Mouse (Mus musculus) MEL (cell line): ENCODE data around the gene Celf2. TPM values are rescaled to one million over a fixed set of nuclear protein-coding genes. Genes with fewer than 3 reads are reported as not detected.

Source experiments
- DNase-seq: peaks from one replicate; pipeline ENCODE4 v3.0.0; 2011; ENCODE audit warnings: low read depth, low spot score
- H3K27ac ChIP-seq: 2 replicates; pipeline ENCODE4 v1.5.1; 2012; ENCODE audit warnings: low read depth, mild to moderate bottlenecking, control low read depth, low read length, moderate library complexity; ENCODE audit not compliant: control insufficient read depth
- H3K27me3 ChIP-seq, 2 experiments: fragments of 150-350 bp in 1 of 2; sonication (generic) in 1 of 2; 2 replicates each; pipeline ENCODE4 v1.6.1; 2012; ENCODE audit warnings: low read length in 2 of 2, mild to moderate bottlenecking in 2 of 2, improper control_type of control experiment in 1 of 2, moderate library complexity in 1 of 2; ENCODE audit not compliant: insufficient read depth in 2 of 2, control insufficient read depth in 1 of 2
- H3K36me3 ChIP-seq, 2 experiments: 2 replicates each; pipeline ENCODE4 v1.6.1; 2012 to 2014; ENCODE audit warnings: low read length in 2 of 2, improper control_type of control experiment in 1 of 2, inconsistent platforms in 1 of 2, mild to moderate bottlenecking in 1 of 2; ENCODE audit not compliant: insufficient read depth in 2 of 2, control insufficient read depth in 1 of 2
- H3K4me1 ChIP-seq, 2 experiments: fragments of 150-350 bp in 1 of 2; sonication (generic) in 1 of 2; 2 replicates each; pipeline ENCODE4 v1.6.1; 2012; ENCODE audit warnings: low read length in 2 of 2, improper control_type of control experiment in 1 of 2, mild to moderate bottlenecking in 1 of 2; ENCODE audit not compliant: insufficient read depth in 2 of 2, control insufficient read depth in 1 of 2
- H3K4me3 ChIP-seq, 2 experiments: fragments of 150-350 bp in 1 of 2; sonication (generic) in 1 of 2; 2 replicates each; pipeline ENCODE4 v1.5.1; 2012; ENCODE audit warnings: low read depth in 2 of 2, low read length in 2 of 2, mild to moderate bottlenecking in 2 of 2, moderate library complexity in 2 of 2, control low read depth in 1 of 2, improper control_type of control experiment in 1 of 2; ENCODE audit not compliant: control insufficient read depth in 1 of 2, insufficient read depth in 1 of 2
- H3K79me2 ChIP-seq: 2 replicates; pipeline ENCODE4 v1.6.1; 2012; ENCODE audit warnings: mild to moderate bottlenecking, low read length, moderate library complexity; ENCODE audit not compliant: control insufficient read depth, poor library complexity, insufficient read depth
- H3K9ac ChIP-seq: 2 replicates; pipeline ENCODE4 v1.6.1; 2012; ENCODE audit warnings: low read depth, mild to moderate bottlenecking, control low read depth, low read length, moderate library complexity; ENCODE audit not compliant: control insufficient read depth, poor library complexity, severe bottlenecking
- H3K9me3 ChIP-seq: fragments of 150-350 bp; sonication (generic); replicated peaks from 2 replicates; pipeline ENCODE4 v1.6.1; 2012; ENCODE audit warnings: mild to moderate bottlenecking, low read length, improper control_type of control experiment, moderate library complexity; ENCODE audit not compliant: insufficient read depth
- BHLHE40 ChIP-seq: IDR thresholded peaks from 2 replicates; pipeline ENCODE4 v1.6.1; 2012; ENCODE audit warnings: low read depth, mild to moderate bottlenecking, inconsistent platforms, low read length, improper control_type of control experiment, borderline replicate concordance
- CHD1 ChIP-seq: IDR thresholded peaks from 2 replicates; pipeline ENCODE4 v1.6.1; 2012; ENCODE audit warnings: low read depth, mild to moderate bottlenecking, inconsistent platforms, low read length, improper control_type of control experiment
- E2F4 ChIP-seq: IDR thresholded peaks from 2 replicates; pipeline ENCODE4 v1.6.1; 2011; ENCODE audit warnings: low read depth, low read length, improper control_type of control experiment, borderline replicate concordance
- GATA1 ChIP-seq: IDR thresholded peaks from 2 replicates; pipeline ENCODE4 v1.6.1; 2011; ENCODE audit warnings: low read depth, low read length, improper control_type of control experiment
- HCFC1 ChIP-seq: IDR thresholded peaks from 2 replicates; pipeline ENCODE4 v1.6.1; 2012; ENCODE audit warnings: low read depth, mild to moderate bottlenecking, inconsistent platforms, low read length, improper control_type of control experiment, moderate library complexity
- MAX ChIP-seq: IDR thresholded peaks from 2 replicates; pipeline ENCODE4 v1.6.1; 2011; ENCODE audit warnings: low read length, improper control_type of control experiment
- MXI1 ChIP-seq: IDR thresholded peaks from 2 replicates; pipeline ENCODE4 v1.6.1; 2011; ENCODE audit warnings: mild to moderate bottlenecking, low read depth, low read length, improper control_type of control experiment
- NELFE ChIP-seq: IDR thresholded peaks from 2 replicates; pipeline ENCODE4 v1.6.1; 2011; ENCODE audit warnings: low read depth, low read length, improper control_type of control experiment
- POLR2A ChIP-seq, 2 experiments: IDR thresholded peaks; 2 replicates each; pipeline ENCODE4 v1.6.1; 2011 to 2012; ENCODE audit warnings: low read length in 2 of 2, mild to moderate bottlenecking in 2 of 2, control low read depth in 1 of 2, improper control_type of control experiment in 1 of 2, low read depth in 1 of 2, moderate library complexity in 1 of 2; ENCODE audit not compliant: control insufficient read depth in 1 of 2, insufficient read depth in 1 of 2, poor library complexity in 1 of 2
- POLR2AphosphoS2 ChIP-seq: IDR thresholded peaks from 2 replicates; pipeline ENCODE4 v1.6.1; 2011; ENCODE audit warnings: low read length, improper control_type of control experiment
- RCOR1 ChIP-seq: IDR thresholded peaks from 2 replicates; pipeline ENCODE4 v1.6.1; 2012; ENCODE audit warnings: low read depth, mild to moderate bottlenecking, inconsistent platforms, low read length, improper control_type of control experiment
- SMC3 ChIP-seq: IDR thresholded peaks from 2 replicates; pipeline ENCODE4 v1.6.1; 2011; ENCODE audit warnings: low read depth, low read length, improper control_type of control experiment
- TBP ChIP-seq: IDR thresholded peaks from 2 replicates; pipeline ENCODE4 v1.8.0; 2011; ENCODE audit warnings: low read depth, low read length, improper control_type of control experiment
- ZC3H11A ChIP-seq: IDR thresholded peaks from 2 replicates; pipeline ENCODE4 v1.6.1; 2012; ENCODE audit warnings: low read depth, mild to moderate bottlenecking, inconsistent platforms, low read length, improper control_type of control experiment
- ZMIZ1 ChIP-seq: IDR thresholded peaks from 2 replicates; pipeline ENCODE4 v1.6.1; 2012; ENCODE audit warnings: low read depth, mild to moderate bottlenecking, inconsistent platforms, low read length, improper control_type of control experiment, moderate library complexity
- polyA plus RNA-seq, 2 experiments: library from polyadenylated mRNA; stranded (reverse) in 1 of 2; unstranded in 1 of 2; fragments of >175 nt in 1 of 2; fragments of >200 nt in 1 of 2; gene quantifications; 2 replicates each; pipeline versions ENCODE4 v1.2.1 to v1.2.4; 2012; ENCODE audit warnings: low replicate concordance in 2 of 2, low read depth in 1 of 2; ENCODE audit not compliant: insufficient read length in 2 of 2, insufficient read depth in 1 of 2, missing spikeins in 1 of 2
- total RNA-seq: library from RNA; depleted of rRNA; stranded (reverse); fragments of 300-350 nt; gene quantifications from 2 replicates; pipeline ENCODE4 v1.2.3, GENCODE M21; 2012

The Celf2 gene
- total and polyA plus RNA-seq, 3 experiments = 8.9 to 16.7 TPM; not detected in 1

GRCm38 (mm10) chr2:6558303-6559254 is 950.8 kb downstream of the Celf2 start:
- Histone ChIP-seq H3K27ac (no peak overlapping the region), H3K4me3 (no peak overlapping the region), H3K4me1 (no peaks in the 10 kb centered on the region), H3K36me3 (no peaks in the 10 kb centered on the region), H3K27me3 (no peaks in the 10 kb centered on the region), H3K9ac (no peak overlapping the region), H3K79me2 (no peaks in the 10 kb centered on the region), H3K9me3 (no peaks in the 10 kb centered on the region)
- no peak for DNase-seq
- TF ChIP-seq HCFC1 (no peak), POLR2AphosphoS2 (no peak), MXI1 (no peak), TBP (no peak), ZMIZ1 (no peak), MAX (no peak), E2F4 (no peak), SMC3 (no peak), GATA1 (no peak), ZC3H11A (no peak), CHD1 (no peak), BHLHE40 (no peak), POLR2A (IDR thresholded peaks at IDR 0.05; ENCODE audit: control insufficient read depth in 1 of 2, insufficient read depth in 1 of 2, low read depth in 1 of 2, low read length in 2 of 2, poor library complexity in 1 of 2) (no peak), RCOR1 (no peak), NELFE (no peak)

- Histone ChIP-seq H3K4me1 (no peaks in the 10 kb centered on the region), H3K9ac (no peak overlapping the region), H3K4me3 (no peak overlapping the region), H3K27me3 (no peaks in the 10 kb centered on the region), H3K9me3 (no peaks in the 10 kb centered on the region), H3K79me2 (no peaks in the 10 kb centered on the region), H3K27ac (no peak overlapping the region), H3K36me3 (no peaks in the 10 kb centered on the region)
- DNase-seq = no peak
- TF ChIP-seq BHLHE40 (no peak), CHD1 (no peak)
- TF ChIP-seq, all 39 proteins: peak for 0
Observed at GRCm38 (mm10) chr2:6557749-6558148, 951.6 kb downstream of the Celf2 start.
